Mouse (Mus musculus) frontal cortex, postnatal 36 days (tissue): ENCODE data around the gene Pnkp.

ENCODE experiments used
- DNase-seq, 2 experiments: peaks; one replicate each; pipeline ENCODE4 v3.0.0; 2022; ENCODE audit warnings: low spot score in 2 of 2

The Pnkp gene

DNA sequence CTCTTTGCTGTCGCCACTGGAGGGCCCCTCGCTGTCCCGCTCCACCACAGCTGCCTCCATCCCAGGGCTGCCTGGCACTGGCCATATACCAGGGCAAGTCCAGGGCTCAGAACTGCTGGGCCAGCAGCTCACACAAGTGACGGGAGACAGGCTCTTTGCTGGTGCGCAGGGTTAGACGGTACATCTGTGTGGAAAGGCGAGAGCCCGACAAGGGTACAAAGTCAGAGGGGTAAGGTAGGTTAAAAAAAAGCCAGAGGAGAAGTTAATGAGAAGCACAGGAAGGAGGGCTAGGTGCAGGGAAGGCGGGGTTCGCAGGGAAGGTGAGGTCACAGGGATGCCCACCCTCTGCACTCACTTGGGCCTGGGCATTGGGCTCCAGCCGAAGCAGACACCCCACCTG lies 43.7 kb downstream of the Pnkp start:
- DNase-seq, result no peak

DNA sequence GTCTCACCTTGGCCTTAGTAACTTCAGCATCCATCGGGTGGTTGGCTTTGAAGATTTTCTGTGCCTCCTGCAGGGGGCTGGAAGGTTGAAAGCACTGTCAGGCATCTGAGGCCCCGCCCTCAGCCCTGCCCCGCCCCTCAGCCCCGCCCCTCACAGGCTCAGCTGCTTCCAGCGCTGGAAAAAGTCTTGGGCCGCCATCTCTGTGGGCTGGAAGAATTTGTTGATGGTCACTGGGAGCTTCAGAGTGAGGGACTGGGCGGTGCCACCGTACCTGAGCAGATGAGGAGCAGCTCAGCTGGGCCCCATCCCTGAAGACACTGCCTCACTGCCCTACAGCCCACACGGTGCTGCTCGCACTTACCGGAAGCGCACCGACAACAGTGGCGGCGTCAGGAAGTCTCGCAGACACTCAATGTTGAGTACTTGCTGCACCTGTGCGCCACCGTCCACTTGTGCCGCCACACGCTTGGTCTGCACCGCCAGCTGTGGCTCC lies 44.3 kb downstream of the Pnkp start:
- DNase-seq, result no peak

DNA sequence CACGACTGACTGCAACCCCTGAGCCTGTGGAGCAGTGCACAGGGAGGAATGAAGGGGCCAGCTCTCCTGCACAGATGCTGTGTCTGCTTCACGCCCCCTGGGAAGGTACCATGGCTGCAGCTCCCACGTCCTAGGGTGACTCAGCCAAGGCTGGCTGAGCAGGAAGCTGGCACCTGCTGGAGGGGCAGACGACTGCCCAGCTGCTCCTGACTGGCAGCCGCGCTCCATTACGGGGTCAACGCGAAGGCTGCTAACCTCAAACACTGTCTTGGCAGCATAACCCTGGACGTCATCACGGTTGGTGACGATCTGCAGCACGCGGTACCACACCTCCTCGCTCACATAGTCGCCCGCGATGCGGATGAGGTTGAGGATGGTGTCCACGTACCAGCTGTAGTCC lies 48.5 kb downstream of the Pnkp start:
- no peak for DNase-seq

DNA sequence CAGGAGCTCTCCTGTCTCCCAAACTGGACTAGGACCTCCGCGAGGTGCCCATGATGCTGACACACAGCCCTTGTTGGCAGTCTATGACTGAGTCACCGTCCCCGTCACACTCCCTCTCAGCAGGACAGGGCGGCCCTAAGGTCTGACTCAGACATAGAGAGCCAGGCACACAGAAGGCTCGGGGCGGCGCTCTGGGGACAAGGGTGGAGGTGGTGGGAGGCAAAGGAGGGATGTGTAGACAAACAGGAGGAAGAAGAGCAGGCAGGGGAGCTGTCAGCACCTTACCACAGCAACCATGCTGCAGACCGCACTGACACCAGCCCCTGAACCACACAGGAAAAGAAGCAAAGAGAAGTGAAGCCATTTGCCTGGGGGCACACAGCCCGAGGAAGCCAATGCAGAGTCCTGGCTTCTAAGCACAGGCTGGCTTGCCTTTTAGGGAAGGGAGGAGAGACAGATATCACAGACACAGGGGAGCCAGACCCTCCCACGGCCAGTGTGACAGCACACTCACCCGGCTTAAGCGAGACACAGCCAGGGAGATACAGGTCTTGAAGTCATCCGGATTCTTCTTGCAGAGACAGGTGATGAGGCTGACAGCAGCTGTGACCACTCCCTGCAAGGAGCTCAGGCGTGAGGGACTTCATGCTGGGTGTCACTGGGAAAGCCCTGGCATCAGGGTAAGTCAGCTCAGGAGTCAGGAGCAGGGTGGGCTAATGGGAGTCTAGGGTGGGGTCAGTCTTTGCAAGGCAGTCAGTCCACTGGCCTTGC lies 52.0 kb downstream of the Pnkp start:
- DNase-seq, result no peak
